Mouse (Mus musculus) gastrocnemius, adult 2 months (tissue): Measurements from ENCODE around the gene Olfr1141. TPM values are rescaled to one million over a fixed set of nuclear protein-coding genes. Genes with fewer than 3 reads are reported as not detected.

Source experiments
- DNase-seq: peaks from one replicate; pipeline ENCODE4 v3.0.0; 2022
- H3K27ac ChIP-seq: fragments of 200-600 bp; 2 replicates; pipeline ENCODE4 v1.8.1; 2022; ENCODE audit warnings: mild to moderate bottlenecking
- H3K4me3 ChIP-seq: fragments of 200-600 bp; 2 replicates; pipeline ENCODE4 v1.8.1; 2022; ENCODE audit warnings: mild to moderate bottlenecking, moderate library complexity
- CTCF ChIP-seq: fragments of 200-600 bp; IDR thresholded peaks from 2 replicates; pipeline ENCODE4 v1.8.1; 2022; ENCODE audit warnings: antibody characterized with exemption, mild to moderate bottlenecking, moderate library complexity
- intact Hi-C: fragments of 180-260 bp; cut with DNase I; formaldehyde crosslinking; loops from one replicate; pipeline ENCODE4 v1.15.1; 2025
- long read RNA-seq, 2 experiments: library from polyadenylated mRNA; stranded (forward); transcript quantifications; one replicate each; pipeline ENCODE4 v2.0.0; 2021
- total RNA-seq, 2 experiments: library from RNA; stranded (reverse); gene quantifications; 2 replicates each; pipeline ENCODE4 v1.2.3; 2021

The Olfr1141 gene
- not detected for total RNA-seq
- long read RNA-seq, experiment 1, result 0 reads
- long read RNA-seq, experiment 2, result 0 reads

DNA sequence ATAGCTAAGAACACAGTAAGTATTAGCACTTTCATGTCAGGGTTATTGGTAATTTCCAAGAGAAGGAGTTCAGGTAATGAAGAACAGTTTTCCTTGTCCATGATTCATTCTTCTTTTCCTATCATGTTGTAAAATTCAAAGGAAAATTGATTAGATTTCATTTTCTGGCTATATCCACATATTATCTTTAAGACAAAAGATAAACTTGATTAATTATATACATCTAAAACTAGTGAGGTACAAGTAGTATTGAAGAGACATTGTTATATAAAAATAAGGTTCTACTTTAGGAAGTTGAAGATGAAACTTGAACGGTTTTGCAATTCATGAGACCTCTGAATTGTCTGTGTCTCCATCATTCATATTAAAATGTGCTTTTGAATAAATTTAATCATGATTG is at the start of gene Olfr1141:
Gene Olfr1141 (minus strand): TSS at position 101 of the 400 bp plus-strand sequence.
- no peak for TF ChIP-seq CTCF
- Histone ChIP-seq H3K27ac (no peak within 1 kb of the TSS), H3K4me3 (no peak within 1 kb of the TSS)
- intact Hi-C loops, result no loop called here
- DNase-seq, result no peak

- TF ChIP-seq CTCF, result no peak
- no peak within 1 kb of the TSS for H3K27ac ChIP-seq
- intact Hi-C loops, result no loop called here
- no peak for DNase-seq
- H3K4me3 ChIP-seq, result no peak within 1 kb of the TSS
These were observed 46.5 kb upstream of the Olfr1141 start, which contains the start of gene Olfr1143 for GRCm38 (mm10) chr2:87800292-87800691. Gene Olfr1143, plus strand, starts transcription at chr2:87800592.

- no peak for TF ChIP-seq CTCF
- H3K27ac ChIP-seq, result no peak within 1 kb of the TSS
- no peak within 1 kb of the TSS for H3K4me3 ChIP-seq
- intact Hi-C loops, result no loop called here
- no peak for DNase-seq
These were observed 25.4 kb upstream of the Olfr1141 start, which contains the start of gene Olfr152 for GRCm38 (mm10) chr2:87779183-87779582. Gene Olfr152, plus strand, starts transcription at chr2:87779483.

- no peak for TF ChIP-seq CTCF
- intact Hi-C loops, result no loop called here
- Histone ChIP-seq H3K4me3 (no peak overlapping the region), H3K27ac (no peak overlapping the region)
- DNase-seq, result no peak
These were observed 22.4 kb upstream of the Olfr1141 start for GRCm38 (mm10) chr2:87776143-87776542.

GRCm38 (mm10) chr2:87743452-87743851 is 10.3 kb downstream of the Olfr1141 start, which contains the start of gene Olfr1140:
Gene Olfr1140, plus strand, starts transcription at chr2:87743752.
- DNase-seq, result no peak
- intact Hi-C loops, result no loop called here
- no peak for TF ChIP-seq CTCF
- H3K27ac ChIP-seq, result no peak within 1 kb of the TSS
- H3K4me3 ChIP-seq, result no peak within 1 kb of the TSS

- TF ChIP-seq CTCF, result no peak
- DNase-seq, result no peak
- intact Hi-C loops, result no loop called here
- Histone ChIP-seq H3K27ac (no peak within 1 kb of the TSS), H3K4me3 (no peak within 1 kb of the TSS)
These were observed 13.9 kb downstream of the Olfr1141 start, which contains the start of gene Olfr1138 for GRCm38 (mm10) chr2:87739878-87740277. Gene Olfr1138, minus strand, starts transcription at chr2:87739978.

GRCm38 (mm10) chr2:87713079-87713478 is 40.7 kb downstream of the Olfr1141 start, which contains the start of gene Olfr1137:
Gene Olfr1137, minus strand, starts transcription at chr2:87713179.
- intact Hi-C loops, result no loop called here
- no peak within 1 kb of the TSS for H3K27ac ChIP-seq
- TF ChIP-seq CTCF, result no peak
- DNase-seq, result no peak
- H3K4me3 ChIP-seq, result no peak within 1 kb of the TSS

Other genes starting within 250 kb of the Olfr1141 start
- not detected for gene Pramel6, start 247.4 kb downstream of the Olfr1141 start, total RNA-seq
- gene Olfr153, start 222.2 kb downstream of the Olfr1141 start, total RNA-seq, result not detected
- gene Olfr1128, start 208.4 kb downstream of the Olfr1141 start, total RNA-seq, result not detected
- not detected for gene Olfr1129, start 180.1 kb downstream of the Olfr1141 start, total RNA-seq
- not detected for gene Olfr1130, start 147.8 kb downstream of the Olfr1141 start, total RNA-seq
- gene Olfr1131, start 126.9 kb downstream of the Olfr1141 start, total RNA-seq, result not detected
- gene Olfr1132, start 116.5 kb downstream of the Olfr1141 start, total RNA-seq, result not detected
- gene Olfr1133, start 106.6 kb downstream of the Olfr1141 start, total RNA-seq, result not detected
- not detected for gene Olfr1134, start 95.5 kb downstream of the Olfr1141 start, total RNA-seq
- gene Olfr1135, start 80.3 kb downstream of the Olfr1141 start, total RNA-seq, result not detected
- gene Olfr1136, start 60.0 kb downstream of the Olfr1141 start, total RNA-seq, result not detected
- not detected for gene Olfr1137, start 40.8 kb downstream of the Olfr1141 start, total RNA-seq
- not detected for gene Olfr1138, start 14.0 kb downstream of the Olfr1141 start, total RNA-seq
- gene Olfr1140, start 10.2 kb downstream of the Olfr1141 start, total RNA-seq, result not detected
- gene Olfr152, start 25.5 kb upstream of the Olfr1141 start, total RNA-seq, result not detected
- gene Olfr1143, start 46.6 kb upstream of the Olfr1141 start, total RNA-seq, result not detected
- not detected for gene Olfr1145, start 55.8 kb upstream of the Olfr1141 start, total RNA-seq
- not detected for gene Olfr1148, start 76.5 kb upstream of the Olfr1141 start, total RNA-seq
- not detected for gene Olfr1150-ps1, start 90.0 kb upstream of the Olfr1141 start, total RNA-seq
- not detected for gene Olfr1151, start 101.9 kb upstream of the Olfr1141 start, total RNA-seq
- not detected for gene Olfr1152, start 112.5 kb upstream of the Olfr1141 start, total RNA-seq
- not detected for gene Olfr1153, start 141.0 kb upstream of the Olfr1141 start, total RNA-seq
- not detected for gene Olfr1154, start 151.2 kb upstream of the Olfr1141 start, total RNA-seq
- gene Olfr1155, start 191.1 kb upstream of the Olfr1141 start, total RNA-seq, result not detected
- gene Olfr1156, start 199.1 kb upstream of the Olfr1141 start, total RNA-seq, result not detected
- not detected for gene Olfr1157, start 214.3 kb upstream of the Olfr1141 start, total RNA-seq
- not detected for gene Olfr74, start 220.7 kb upstream of the Olfr1141 start, total RNA-seq
- not detected for gene Olfr1158, start 236.1 kb upstream of the Olfr1141 start, total RNA-seq